Mouse (Mus musculus) midbrain, embryonic 16.5 days (tissue): Measurements from ENCODE around the gene Lim2. TPM values are rescaled to one million over a fixed set of nuclear protein-coding genes. Genes with fewer than 3 reads are reported as not detected.

Experiments used
- ATAC-seq: fragments of 200-750 bp; cut with Nextera tagmentation; 2 replicates; pipeline ENCODE4 v1.8.0; 2017; ENCODE audit warnings: moderate TSS enrichment
- H3K27ac ChIP-seq: fragments of 300-500 bp; sonication (generic); 2 replicates; pipeline ENCODE4 v1.5.1; 2014; ENCODE audit warnings: mild to moderate bottlenecking, low read length, mixed read lengths
- H3K27me3 ChIP-seq: fragments of 300-500 bp; sonication (generic); 2 replicates; pipeline ENCODE4 v1.6.1; 2014; ENCODE audit warnings: low read depth, low read length, mixed read lengths; ENCODE audit not compliant: control insufficient read depth, insufficient read depth
- H3K36me3 ChIP-seq: fragments of 300-500 bp; sonication (generic); 2 replicates; pipeline ENCODE4 v1.6.1; 2014; ENCODE audit warnings: mild to moderate bottlenecking, low read length, moderate library complexity, mixed read lengths; ENCODE audit not compliant: control insufficient read depth, insufficient read depth
- H3K4me1 ChIP-seq: fragments of 300-500 bp; sonication (generic); 2 replicates; pipeline ENCODE4 v1.6.1; 2014; ENCODE audit warnings: mild to moderate bottlenecking, low read length, mixed read lengths; ENCODE audit not compliant: control insufficient read depth, insufficient read depth
- H3K4me2 ChIP-seq: fragments of 300-500 bp; sonication (generic); 2 replicates; pipeline ENCODE4 v1.6.1; 2014; ENCODE audit warnings: mild to moderate bottlenecking, low read length, mixed read lengths
- H3K4me3 ChIP-seq: fragments of 300-500 bp; sonication (generic); 2 replicates; pipeline ENCODE4 v1.5.1; 2014; ENCODE audit warnings: low read depth, mild to moderate bottlenecking, low read length, moderate library complexity, mixed read lengths
- H3K9ac ChIP-seq: fragments of 300-500 bp; sonication (generic); 2 replicates; pipeline ENCODE4 v1.6.1; 2014; ENCODE audit warnings: low read depth, low read length, mixed read lengths
- H3K9me3 ChIP-seq: fragments of 300-500 bp; sonication (generic); replicated peaks from 2 replicates; pipeline ENCODE4 v1.6.1; 2014; ENCODE audit warnings: mild to moderate bottlenecking, low read length, mixed read lengths; ENCODE audit not compliant: control insufficient read depth, poor library complexity, severe bottlenecking
- WGBS: fragments of 180-500 bp; shearing (Covaris S2); extraction: QIAGEN DNeasy Blood & Tissue Kit; methylation state at CpG from one replicate; pipeline ENCODE4 v1.1.7; 2014; 5-methylcytosine and 5-hydroxymethylcytosine counted together
- polyA plus RNA-seq: library from polyadenylated mRNA; unstranded; fragments of >200 nt; fragmentation: Nextera tagmentation; extraction: Ambion mirVana; gene quantifications from 2 replicates; pipeline ENCODE4 v1.2.1, GENCODE M21; 2015

The Lim2 gene
- polyA plus RNA-seq, 1 experiment from 2014 or later = not detected

- Histone ChIP-seq H3K36me3 (no peaks in the 10 kb centered on the region), H3K4me2 (no peak overlapping the region), H3K27me3 (no peaks in the 10 kb centered on the region), H3K4me1 (no peaks in the 10 kb centered on the region), H3K9ac (no peak overlapping the region), H3K4me3 (no peak overlapping the region), H3K9me3 (no peaks in the 10 kb centered on the region), H3K27ac (no peak overlapping the region)
- WGBS = 84% methylated on average over 10 of the region's 10 CpGs
- no peak for ATAC-seq
Measured at GRCm38 (mm10) chr7:43417298-43417697, 10.2 kb upstream of the Lim2 start.

GRCm38 (mm10) chr7:43422995-43423617 is 4.4 kb upstream of the Lim2 start:
- no peak overlapping the region for H3K4me3 ChIP-seq
- H3K9ac ChIP-seq = no peak overlapping the region
- H3K27ac ChIP-seq = no peak overlapping the region
- no peaks in the 10 kb centered on the region for H3K9me3 ChIP-seq
- no peaks in the 10 kb centered on the region for H3K4me1 ChIP-seq
- no peaks in the 10 kb centered on the region for H3K36me3 ChIP-seq
- 7% methylated on average over 11 of the region's 11 CpGs for WGBS
- ATAC-seq = peak; percentile 94
- no peaks in the 10 kb centered on the region for H3K27me3 ChIP-seq
- H3K4me2 ChIP-seq = peak overlapping the region; percentile 30

GRCm38 (mm10) chr7:43423991-43424625 is 3.4 kb upstream of the Lim2 start:
- ATAC-seq = no peak
- Histone ChIP-seq H3K36me3 (no peaks in the 10 kb centered on the region), H3K9ac (no peak overlapping the region), H3K4me3 (no peak overlapping the region), H3K9me3 (no peaks in the 10 kb centered on the region), H3K4me2 (no peak overlapping the region), H3K4me1 (no peaks in the 10 kb centered on the region), H3K27ac (no peak overlapping the region), H3K27me3 (no peaks in the 10 kb centered on the region)
- 48% methylated on average over 3 of the region's 3 CpGs for WGBS

GRCm38 (mm10) chr7:43429500-43429899 is 2.0 kb downstream of the Lim2 start:
- H3K4me2 ChIP-seq = no peak overlapping the region
- H3K9ac ChIP-seq = no peak overlapping the region
- ATAC-seq = no peak
- H3K27ac ChIP-seq = no peak overlapping the region
- H3K36me3 ChIP-seq = no peaks in the 10 kb centered on the region
- H3K4me3 ChIP-seq = no peak overlapping the region
- no peaks in the 10 kb centered on the region for H3K4me1 ChIP-seq
- H3K27me3 ChIP-seq = no peaks in the 10 kb centered on the region
- 54% methylated on average over 4 of the region's 4 CpGs for WGBS
- no peaks in the 10 kb centered on the region for H3K9me3 ChIP-seq

GRCm38 (mm10) chr7:43432891-43433290 is 5.4 kb downstream of the Lim2 start:
- H3K27me3 ChIP-seq = no peaks in the 10 kb centered on the region
- H3K9ac ChIP-seq = no peak overlapping the region
- H3K36me3 ChIP-seq = no peaks in the 10 kb centered on the region
- WGBS = 76% methylated on average over 4 of the region's 4 CpGs
- H3K4me2 ChIP-seq = no peak overlapping the region
- ATAC-seq = no peak
- no peak overlapping the region for H3K27ac ChIP-seq
- H3K4me3 ChIP-seq = no peak overlapping the region
- no peaks in the 10 kb centered on the region for H3K4me1 ChIP-seq
- no peaks in the 10 kb centered on the region for H3K9me3 ChIP-seq

GRCm38 (mm10) chr7:43434676-43435075 is 7.2 kb downstream of the Lim2 start:
- no peak overlapping the region for H3K4me2 ChIP-seq
- WGBS = 82% methylated on average over 5 of the region's 5 CpGs
- H3K9ac ChIP-seq = no peak overlapping the region
- no peaks in the 10 kb centered on the region for H3K27me3 ChIP-seq
- H3K36me3 ChIP-seq = no peaks in the 10 kb centered on the region
- H3K9me3 ChIP-seq = no peaks in the 10 kb centered on the region
- H3K4me1 ChIP-seq = no peaks in the 10 kb centered on the region
- H3K4me3 ChIP-seq = no peak overlapping the region
- no peak for ATAC-seq
- H3K27ac ChIP-seq = no peak overlapping the region

GRCm38 (mm10) chr7:43436341-43437255 is 9.1 kb downstream of the Lim2 start, which contains the start of gene Nkg7:
Gene Nkg7 (plus strand): TSS chr7:43437073.
- H3K27ac ChIP-seq = no peak within 1 kb of the TSS
- no peak for ATAC-seq
- no peak within 1 kb of the TSS for H3K9ac ChIP-seq
- H3K4me3 ChIP-seq = no peak within 1 kb of the TSS
- H3K4me1 ChIP-seq = no peaks in the 10 kb centered on the region
- H3K9me3 ChIP-seq = no peaks in the 10 kb centered on the region
- H3K36me3 ChIP-seq = no peaks in the 10 kb centered on the region
- WGBS = 85% methylated on average over 10 of the region's 10 CpGs
- H3K27me3 ChIP-seq = no peaks in the 10 kb centered on the region
- H3K4me2 ChIP-seq = no peak within 1 kb of the TSS

GRCm38 (mm10) chr7:43438611-43439010 is 11.1 kb downstream of the Lim2 start:
- no peak overlapping the region for H3K27ac ChIP-seq
- H3K9me3 ChIP-seq = no peaks in the 10 kb centered on the region
- no peaks in the 10 kb centered on the region for H3K27me3 ChIP-seq
- no peak for ATAC-seq
- no peaks in the 10 kb centered on the region for H3K36me3 ChIP-seq
- no peak overlapping the region for H3K4me3 ChIP-seq
- no peak overlapping the region for H3K4me2 ChIP-seq
- peaks cover 5% of the 10 kb centered on the region for H3K4me1 ChIP-seq
- no peak overlapping the region for H3K9ac ChIP-seq
- 81% methylated on average over 4 of the region's 4 CpGs for WGBS

GRCm38 (mm10) chr7:43440482-43440881 is 13.0 kb downstream of the Lim2 start, which contains the start of gene Cldnd2:
Gene Cldnd2 (plus strand): TSS chr7:43440782.
- no peaks in the 10 kb centered on the region for H3K27me3 ChIP-seq
- H3K36me3 ChIP-seq = no peaks in the 10 kb centered on the region
- H3K9ac ChIP-seq = no peak within 1 kb of the TSS
- WGBS = 82% methylated on average over 6 of the region's 6 CpGs
- H3K9me3 ChIP-seq = no peaks in the 10 kb centered on the region
- no peak within 1 kb of the TSS for H3K4me3 ChIP-seq
- peaks cover 16% of the 10 kb centered on the region for H3K4me1 ChIP-seq
- no peak within 1 kb of the TSS for H3K4me2 ChIP-seq
- H3K27ac ChIP-seq = no peak within 1 kb of the TSS
- no peak for ATAC-seq
